Mouse (Mus musculus): ENCODE measurements at regions not wholly inside any gene's neighbourhood (a gene's known extent, or its start where the extent isn't known, plus 50 kb on each side); places are given as distances from the start of the nearest gene placed in this dataset.

DNA sequence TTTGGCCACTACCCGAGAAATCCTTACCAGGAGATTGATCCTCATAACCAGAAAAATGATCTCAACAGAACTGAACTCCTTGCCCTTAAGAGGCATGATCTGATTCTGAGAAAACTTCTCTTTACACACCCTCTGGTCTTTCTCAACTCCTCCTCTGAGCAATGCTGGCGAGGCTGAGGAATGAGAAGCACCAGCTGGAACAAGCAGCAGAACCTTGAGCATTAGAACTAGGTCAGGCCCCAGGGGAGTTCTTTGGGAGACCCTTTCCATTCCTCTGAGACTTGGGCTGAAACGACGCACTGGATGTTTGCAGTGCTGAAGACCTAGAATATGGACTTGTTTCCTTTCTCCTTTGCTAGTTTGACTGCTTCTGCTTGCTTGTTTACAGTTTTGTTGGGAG is 224.6 kb upstream of the Ar start:
- intact Hi-C loops (cut with DNase I), result no loop called here
- DNase-seq, result peak; percentile 50 to 53

GRCm38 (mm10) chrX:97924361-97924760 is 224.2 kb upstream of the Ar start:
- intact Hi-C loops (cut with DNase I), result no loop called here
- DNase-seq, result peak in 1 of 2 experiments; percentile 24

GRCm38 (mm10) chrX:97925811-97926210 is 222.8 kb upstream of the Ar start:
- intact Hi-C loops (cut with DNase I), result no loop called here

More at GRCm38 (mm10) chrX:97925811-97926210, 222.8 kb upstream of the Ar start:
- no peak for DNase-seq

Measured in heart, postnatal 10 days (tissue).